Mouse (Mus musculus) liver, adult 2 months (tissue): ENCODE measurements at regions not wholly inside any gene's neighbourhood (a gene's known extent, or its start where the extent isn't known, plus 50 kb on each side); places are given as distances from the start of the nearest gene placed in this dataset.

Experiments used
- CTCF ChIP-seq: fragments of 200-500 bp; IDR thresholded peaks from 2 replicates; pipeline ENCODE4 v1.5.1; 2011; ENCODE audit warnings: low read depth, low read length, control low read depth
- POLR2A ChIP-seq: fragments of 200-500 bp; IDR thresholded peaks from 2 replicates; pipeline ENCODE4 v1.6.1; 2011; ENCODE audit warnings: low read length, control low read depth; ENCODE audit not compliant: insufficient read depth; ENCODE audit errors: extremely low read depth

DNA sequence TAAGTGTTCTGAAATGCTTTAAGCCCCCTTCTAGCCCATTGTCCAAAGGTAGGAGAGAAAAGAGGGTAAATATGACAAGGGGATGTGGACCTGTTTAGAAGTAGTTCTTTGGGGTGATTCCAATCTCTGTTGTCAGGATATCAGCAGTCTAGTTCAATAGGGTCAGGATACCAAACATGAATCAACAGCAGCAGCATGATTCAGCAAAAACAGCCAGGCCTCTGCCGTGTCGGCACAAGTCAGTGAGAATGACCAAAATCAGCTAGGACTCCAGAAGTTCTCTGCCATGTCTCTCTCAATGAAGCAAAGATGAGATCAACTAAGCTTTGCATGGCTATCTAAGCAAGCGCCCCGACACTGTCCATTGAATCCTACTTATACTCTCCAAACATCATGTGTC lies 97.5 kb upstream of the Peli1 start:
- TF ChIP-seq CTCF (no peak), POLR2A (no peak)
